In the genomic region with DNA sequence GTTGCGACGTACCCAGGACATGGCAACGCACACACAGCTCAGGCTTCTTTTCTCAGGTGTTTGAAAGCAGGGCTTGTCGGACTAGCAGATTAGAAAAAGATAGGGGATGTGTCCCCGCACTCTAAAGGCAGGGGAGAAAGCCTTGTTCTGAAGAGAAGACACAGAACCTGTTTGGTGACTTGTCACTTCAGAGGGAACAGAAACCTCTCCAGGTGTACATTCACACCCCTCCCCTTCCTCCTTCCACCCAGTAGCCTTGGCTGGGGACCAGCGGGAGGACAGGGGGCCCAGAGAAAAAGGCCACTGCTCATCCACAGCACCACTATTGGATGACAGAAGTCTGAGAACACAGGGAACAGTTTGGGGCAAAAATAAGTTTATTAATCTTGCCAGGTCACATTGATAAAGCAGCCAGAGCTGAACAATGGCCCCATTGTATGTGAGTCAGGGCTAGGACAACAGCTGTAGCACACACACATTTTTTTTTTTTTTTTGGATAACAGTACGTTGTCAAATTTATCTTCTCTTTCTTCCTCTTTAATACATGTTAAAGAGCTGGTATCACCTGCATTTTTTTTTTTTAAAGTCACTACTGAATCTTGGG, we compare ENCODE assay signal across 19 mouse cellular contexts. TPM values are rescaled to one million over a fixed set of nuclear protein-coding genes. Genes with fewer than 3 reads are reported as not detected.
DNase-seq lines count a peak whose midpoint lies in the region; ATAC-seq lines count a peak whose summit lies in the region.
"Had no signal": no experiment of that assay in that cellular context is flagged by ENCODE, and none has a peak within 500 bp of the region (broad histone marks: within the 10 kb centered on the region; RNA-seq: fewer than 3 reads in every experiment).

No protein-coding gene starts in this region.

- peak overlapping the region; percentile 36; the same call in 1 of the 2 replicates for H3K27ac ChIP-seq in heart, embryonic 11.5 days (ENCODE audit: low read depth, low read length)
- no peak overlapping the region for H3K27ac ChIP-seq in forebrain, embryonic 16.5 days (ENCODE audit: low read length)
- H3K27ac ChIP-seq: forebrain, embryonic 12.5 days; gastrocnemius, adult 2 months; hindbrain, embryonic 12.5 days; liver, embryonic 14.5 days had no signal

- no peaks in the 10 kb centered on the region for H3K9me3 ChIP-seq in heart, embryonic 11.5 days (replicated peaks; ENCODE audit: control insufficient read depth, low read length)
- H3K9me3 ChIP-seq in forebrain, embryonic 16.5 days (ENCODE audit: control insufficient read depth, low read length) = no peaks in the 10 kb centered on the region
- H3K9me3 ChIP-seq: forebrain, embryonic 12.5 days; hindbrain, embryonic 12.5 days; megakaryocyte, embryonic 14.5 days had no signal

- H3K4me2 ChIP-seq in heart, embryonic 11.5 days = no peak overlapping the region
- no peak overlapping the region for H3K4me2 ChIP-seq in forebrain, embryonic 16.5 days (ENCODE audit: low read length)
- H3K4me2 ChIP-seq: forebrain, embryonic 12.5 days; hindbrain, embryonic 12.5 days had no signal

- no peaks in the 10 kb centered on the region for H3K27me3 ChIP-seq in heart, embryonic 11.5 days (ENCODE audit: control insufficient read depth, insufficient read depth, low read length)
- no peaks in the 10 kb centered on the region for H3K27me3 ChIP-seq in forebrain, embryonic 16.5 days (replicated peaks; ENCODE audit: control insufficient read depth, insufficient read depth, low read length)

- H3K9ac ChIP-seq in heart, embryonic 11.5 days (ENCODE audit: low read depth, low read length) = no peak overlapping the region
- H3K9ac ChIP-seq in forebrain, embryonic 16.5 days (replicated peaks; ENCODE audit: low read depth, low read length) = no peak overlapping the region
- H3K9ac ChIP-seq: forebrain, embryonic 12.5 days; hindbrain, embryonic 12.5 days; liver, embryonic 14.5 days had no signal

- no peak for DNase-seq in heart, postnatal 36 days
- peak; percentile 57 for DNase-seq in A20 (ENCODE audit: low read depth, low spot score)
- peak; percentile 28 for DNase-seq in fibroblast of lung, adult 2 months (ENCODE audit: low read depth)
- peak; percentile 39 for DNase-seq in retina, embryonic 14.5 days (ENCODE audit: low spot score)
- no peak for DNase-seq in cerebellum, adult 9-10 months
- DNase-seq in testis, postnatal 10 days (ENCODE audit: low spot score) = no peak
- DNase-seq: B cell, adult 2 months; cerebellum, adult 2 months; embryo, embryonic 11 days; gastrocnemius, adult 2 months; kidney, adult 9 months; right cerebral cortex, postnatal 14 days had no signal

- no peak overlapping the region for H3K4me3 ChIP-seq in heart, embryonic 11.5 days (ENCODE audit: low read depth, low read length)
- H3K4me3 ChIP-seq in forebrain, embryonic 16.5 days (replicated peaks; ENCODE audit: low read length) = no peak overlapping the region
- H3K4me3 ChIP-seq: forebrain, embryonic 12.5 days; gastrocnemius, adult 2 months; hindbrain, embryonic 12.5 days; megakaryocyte, embryonic 14.5 days had no signal

- intact Hi-C loops in heart, postnatal 36 days (cut with DNase I) = no loop called here

- peaks cover 25% of the 10 kb centered on the region for H3K4me1 ChIP-seq in heart, embryonic 11.5 days (ENCODE audit: control insufficient read depth, insufficient read depth, low read length)
- H3K4me1 ChIP-seq in forebrain, embryonic 16.5 days (replicated peaks; ENCODE audit: control insufficient read depth, insufficient read depth, low read length) = peaks cover 9% of the 10 kb centered on the region

- WGBS in heart, embryonic 11.5 days (ENCODE audit: insufficient replicate concordance) = 51% methylated on average over 7 of the region's 7 CpGs
- WGBS in forebrain, embryonic 16.5 days = 73% methylated on average over 7 of the region's 7 CpGs

- H3K36me3 ChIP-seq in heart, embryonic 11.5 days (ENCODE audit: control insufficient read depth, insufficient read depth, low read length) = peaks cover 5% of the 10 kb centered on the region; the same call in 1 of the 2 replicates
- no peaks in the 10 kb centered on the region for H3K36me3 ChIP-seq in forebrain, embryonic 16.5 days (ENCODE audit: control insufficient read depth, insufficient read depth)
- H3K36me3 ChIP-seq: forebrain, embryonic 12.5 days; hindbrain, embryonic 12.5 days had no signal

- no peak for ATAC-seq in heart, embryonic 11.5 days (replicated peaks; ENCODE audit: insufficient number of reproducible peaks, low FRiP score, low TSS enrichment)
- no peak for ATAC-seq in forebrain, embryonic 16.5 days

RNA-seq across cellular contexts. Expression of gene Proser2, which starts 32.8 kb away (rescaled TPM):
- 11.2 and 12.0 TPM in 2 replicates for polyA plus RNA-seq in heart, embryonic 11.5 days (2014; fragmentation: Nextera tagmentation; extraction: Ambion mirVana)
- 10 to 100 TPM; 12.0 to 21.3 TPM for total RNA-seq in heart, postnatal 36 days (2021)
- 3.7 and 4.0 TPM in 2 replicates for polyA plus RNA-seq in forebrain, embryonic 16.5 days (2015; fragmentation: Nextera tagmentation; extraction: Ambion mirVana)
- total RNA-seq: monocyte, adult 5-6 weeks had no signal

Comparison
In these comparisons a context has a peak if more than half of its experiments do, and no peak if none do; other contexts are left out.
1. DNase-seq: peak in A20 (single experiment), fibroblast of lung, adult 2 months (single experiment) and retina, embryonic 14.5 days (single experiment); none in heart, postnatal 36 days (0 of 2), cerebellum, adult 9-10 months (single experiment) and testis, postnatal 10 days (single experiment).